Mouse (Mus musculus) testis, adult 2 months (tissue): Measurements from ENCODE around the gene Mafg.
A peak's percentile ranks its signal among the peaks of the same experiment; 100 is the strongest.

Experiments used
- CTCF ChIP-seq: fragments of 200-500 bp; IDR thresholded peaks from 2 replicates; pipeline ENCODE4 v1.5.1; 2012; ENCODE audit warnings: low read depth, mild to moderate bottlenecking, inconsistent platforms, low read length, moderate library complexity; ENCODE audit not compliant: control insufficient read depth, insufficient read depth, insufficient replicate concordance
- POLR2A ChIP-seq: fragments of 200-500 bp; IDR thresholded peaks from 2 replicates; pipeline ENCODE4 v1.6.1; 2012; ENCODE audit warnings: low read depth, mild to moderate bottlenecking, inconsistent platforms, low read length, moderate library complexity; ENCODE audit not compliant: control insufficient read depth

GRCm38 (mm10) chr11:120612763-120613162, 20.6 kb downstream of the Mafg start:
- peak; percentile 86; the same call in 1 of the 2 replicates for TF ChIP-seq CTCF
- no peak for TF ChIP-seq POLR2A
